Mouse (Mus musculus): Measurements from ENCODE around the gene B9d2.

The B9d2 gene

DNA sequence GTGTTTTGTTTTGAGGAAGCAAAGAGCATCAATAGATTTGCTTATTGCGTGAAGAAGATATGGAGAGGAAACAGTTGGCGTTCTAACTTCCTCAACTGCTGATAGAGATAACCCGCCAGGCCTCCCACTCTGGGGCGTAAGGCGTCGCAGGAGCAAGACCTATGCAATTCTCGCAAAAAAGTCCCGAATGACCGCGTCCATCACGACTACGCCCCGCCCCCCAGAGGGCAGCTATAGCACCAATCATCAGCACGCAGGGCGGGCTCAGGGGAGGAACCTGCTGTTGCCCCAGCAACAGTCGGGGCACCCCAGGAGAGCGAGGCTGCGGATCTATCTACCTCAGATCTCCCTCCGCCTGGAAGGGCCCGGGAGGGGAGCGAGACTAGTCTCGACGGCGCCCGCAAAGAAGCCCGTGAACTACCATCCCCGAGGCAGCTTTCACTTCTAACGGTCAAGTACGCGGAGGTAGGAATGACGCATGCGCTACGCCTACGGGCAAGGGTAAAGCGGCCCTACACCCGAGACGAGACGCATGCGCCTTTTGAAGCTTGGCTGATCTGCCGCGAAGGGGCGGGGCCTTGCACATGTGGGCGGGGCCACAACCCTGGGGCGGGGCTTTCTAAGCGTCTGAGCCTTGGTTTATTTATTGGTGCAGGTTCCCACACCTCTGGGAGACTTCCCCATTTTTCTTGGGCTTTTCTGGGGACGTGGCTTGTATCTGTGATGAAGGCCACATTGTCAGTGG, at the start of gene B9d2:
B9d2 (plus strand) TSS at position 267 of the 745 bp plus-strand sequence.
- DNase-seq (ENCODE audit: low read depth, low spot score), result peak; percentile 97

DNA sequence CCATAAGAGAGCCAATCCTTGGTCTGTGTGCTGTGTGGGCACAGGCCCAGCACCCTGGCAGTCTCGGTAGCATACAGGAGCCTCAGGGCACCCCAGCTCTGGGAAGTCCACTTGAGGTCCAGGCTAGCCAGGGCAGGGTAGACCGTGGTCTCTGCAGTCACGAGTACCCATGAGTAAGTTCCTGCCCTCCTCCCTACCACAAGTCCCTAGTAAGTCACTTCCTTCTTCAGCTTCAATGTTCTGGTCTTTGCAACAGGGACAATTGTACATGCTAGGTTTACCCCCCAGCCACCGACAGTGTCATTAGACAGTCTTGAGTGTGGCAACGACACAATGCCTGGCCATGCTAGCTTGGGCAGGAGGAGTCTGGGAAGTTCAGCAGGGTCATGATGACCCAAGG, 47.9 kb upstream of the B9d2 start:
- DNase-seq (ENCODE audit: low read depth, low spot score), result no peak

DNA sequence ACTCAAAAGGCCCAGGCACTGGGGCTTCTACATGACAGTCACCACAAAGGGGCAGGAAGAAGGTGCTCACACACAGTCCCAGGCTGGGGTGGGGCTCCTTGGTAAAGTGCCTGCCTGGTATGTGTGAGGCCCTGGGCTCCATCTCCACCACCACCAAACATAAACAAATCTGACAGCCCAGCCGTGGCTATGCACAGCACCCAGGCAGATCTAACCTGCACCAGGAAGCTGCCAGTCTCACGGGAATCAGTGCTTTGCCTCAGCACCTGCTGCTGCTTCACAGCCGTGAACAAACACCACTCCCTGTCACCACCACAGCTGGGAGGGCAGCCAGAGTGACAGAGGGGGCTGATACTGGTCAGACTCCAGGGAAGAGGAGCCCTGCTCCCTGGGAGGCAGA, 44.2 kb upstream of the B9d2 start:
- no peak for DNase-seq (ENCODE audit: low read depth, low spot score)

DNA sequence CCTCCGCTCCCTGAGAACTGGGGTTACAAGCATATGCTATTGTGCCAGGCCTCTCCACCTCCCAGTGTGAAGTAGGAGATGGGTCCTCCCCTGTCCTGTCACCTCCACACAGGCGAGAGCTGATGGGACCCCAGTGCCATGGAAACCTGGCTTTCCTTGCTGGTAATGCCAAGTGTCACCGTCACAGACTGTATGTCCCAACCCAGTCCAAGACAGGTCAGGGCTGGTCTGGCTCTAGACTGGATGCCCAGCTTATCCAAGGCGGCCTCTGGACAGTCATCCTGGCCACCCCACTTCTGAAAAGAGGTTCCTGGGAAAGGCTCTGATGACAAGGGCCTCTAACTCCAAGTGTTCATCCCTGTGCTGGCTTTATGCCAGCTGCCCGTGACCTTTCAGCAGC, 43.5 kb upstream of the B9d2 start:
- no peak for DNase-seq (ENCODE audit: low read depth, low spot score)

DNA sequence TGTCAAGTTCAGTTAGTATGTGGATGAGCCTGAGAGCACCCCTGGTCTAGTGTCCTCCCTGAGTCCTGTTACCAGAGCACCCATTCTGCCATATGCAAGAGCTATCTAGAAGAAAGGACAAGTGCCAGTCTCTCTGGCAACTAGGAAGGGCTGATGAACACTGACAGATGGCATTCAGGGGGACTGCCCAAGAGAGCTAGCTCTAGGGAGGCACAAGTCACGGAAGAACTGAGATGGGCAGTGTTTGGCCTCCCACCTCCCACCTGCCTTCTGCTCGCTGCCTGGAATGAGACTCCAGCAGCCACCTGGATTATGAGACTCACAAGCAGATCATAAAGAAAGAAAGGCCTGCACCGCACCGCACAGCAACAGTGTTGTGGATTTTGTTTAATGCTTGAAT, 40.8 kb upstream of the B9d2 start:
- no peak for DNase-seq (ENCODE audit: low read depth, low spot score)

DNA sequence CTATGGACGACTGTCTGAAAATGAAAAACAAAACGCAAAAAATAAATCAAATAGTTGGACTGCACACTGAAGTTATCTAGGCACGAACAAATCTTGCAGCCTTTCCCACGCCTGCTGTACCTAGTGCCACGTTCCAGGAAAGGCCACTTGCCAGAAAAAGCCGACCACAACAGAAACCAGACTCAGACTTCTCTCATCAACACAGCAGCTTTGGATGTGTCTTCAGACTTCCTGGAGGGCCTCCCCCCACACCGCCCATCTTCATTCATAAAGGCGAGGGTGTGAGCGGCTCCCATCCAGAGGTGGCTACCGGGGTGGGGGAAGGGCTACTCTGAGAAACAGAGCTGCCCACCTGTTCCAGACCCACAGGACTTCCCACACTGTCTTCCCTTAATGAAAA, 36.4 kb upstream of the B9d2 start:
- DNase-seq (ENCODE audit: low read depth, low spot score), result no peak

DNA sequence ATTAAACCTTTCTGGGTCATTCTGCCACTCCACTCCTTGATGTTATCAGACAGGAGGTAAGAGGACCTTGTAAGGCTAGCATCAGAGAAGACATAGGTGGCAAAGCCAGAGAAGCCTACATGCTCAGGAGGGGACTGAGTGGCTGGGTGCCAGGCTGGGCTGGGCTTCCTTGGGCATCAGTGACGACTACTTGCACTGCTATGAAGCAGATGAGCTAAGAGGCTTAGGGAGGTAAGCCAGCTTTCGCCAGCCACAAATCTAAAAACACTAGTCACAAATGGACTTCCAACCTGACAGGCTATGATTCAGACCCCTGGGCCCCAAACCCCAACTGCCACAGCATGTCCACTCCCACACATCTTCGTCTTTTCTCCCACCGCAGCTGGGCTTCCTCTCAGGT, 35.9 kb upstream of the B9d2 start:
- DNase-seq (ENCODE audit: low read depth, low spot score), result no peak

DNA sequence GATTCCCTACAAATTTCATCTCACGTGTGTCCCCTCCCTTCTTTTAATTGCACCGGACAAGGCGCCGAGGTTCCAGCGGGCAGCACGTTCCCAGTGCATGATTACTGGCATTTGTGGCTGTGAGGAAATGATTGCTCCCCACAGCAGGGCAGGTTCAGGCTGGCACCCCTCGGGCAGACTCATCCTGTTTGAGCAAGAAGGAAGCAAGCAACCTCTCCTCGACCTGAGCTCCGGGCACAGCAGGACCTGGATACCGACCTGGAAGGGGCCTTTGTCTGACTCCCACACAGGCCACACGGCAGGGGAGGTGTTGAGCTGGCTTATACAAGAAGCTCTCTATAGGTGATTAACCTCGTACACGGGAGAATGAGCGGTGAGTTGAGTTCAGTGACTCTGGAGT, 35.5 kb upstream of the B9d2 start:
- DNase-seq (ENCODE audit: low read depth, low spot score), result peak; percentile 48

DNA sequence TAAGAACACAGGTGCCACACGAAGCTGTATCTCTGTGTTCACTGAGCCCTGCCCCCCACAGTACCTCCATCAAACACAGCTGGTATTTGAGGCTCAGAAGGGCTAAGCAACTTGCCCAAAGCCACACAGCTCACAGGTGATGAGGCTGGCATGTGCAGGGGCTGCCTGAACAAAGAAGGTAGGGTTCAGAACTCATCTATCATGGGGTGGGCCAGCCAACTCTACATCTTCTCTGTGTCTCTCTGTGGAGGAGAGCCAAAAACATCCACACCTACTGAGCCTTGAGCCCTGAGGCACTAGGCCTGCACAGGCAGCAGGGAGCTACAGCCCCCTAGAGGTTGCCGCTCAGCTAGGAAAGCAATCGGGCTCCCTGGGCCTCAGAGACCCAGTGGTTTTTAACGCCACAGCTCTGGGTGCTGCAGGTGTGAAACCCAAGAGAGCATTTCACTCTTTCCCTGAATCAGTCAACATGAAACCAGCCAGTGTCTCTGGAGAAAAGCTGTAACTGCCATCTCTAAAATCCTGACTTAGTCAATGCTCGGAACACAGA, 32.9 kb upstream of the B9d2 start:
- DNase-seq (ENCODE audit: low read depth, low spot score), result peak; percentile 45

DNA sequence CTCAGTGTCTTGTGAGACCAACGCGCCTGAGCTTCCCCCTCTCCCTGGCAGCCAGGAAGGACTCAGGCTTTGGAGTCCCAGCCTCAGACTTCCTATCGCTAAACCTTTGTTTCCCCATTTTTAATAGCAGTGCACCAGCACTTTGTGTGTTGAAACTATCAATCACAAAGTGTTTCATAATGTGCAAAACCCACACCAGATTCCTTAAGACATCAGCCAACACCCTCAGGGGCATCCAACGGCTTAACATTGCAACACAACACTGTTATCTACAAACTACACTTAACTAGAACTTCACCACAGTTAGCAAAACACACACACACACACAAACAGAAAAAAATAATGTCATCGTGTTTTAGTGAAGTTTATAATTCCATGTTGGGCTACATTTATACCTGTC, 30.7 kb upstream of the B9d2 start:
- no peak for DNase-seq (ENCODE audit: low read depth, low spot score)

DNA sequence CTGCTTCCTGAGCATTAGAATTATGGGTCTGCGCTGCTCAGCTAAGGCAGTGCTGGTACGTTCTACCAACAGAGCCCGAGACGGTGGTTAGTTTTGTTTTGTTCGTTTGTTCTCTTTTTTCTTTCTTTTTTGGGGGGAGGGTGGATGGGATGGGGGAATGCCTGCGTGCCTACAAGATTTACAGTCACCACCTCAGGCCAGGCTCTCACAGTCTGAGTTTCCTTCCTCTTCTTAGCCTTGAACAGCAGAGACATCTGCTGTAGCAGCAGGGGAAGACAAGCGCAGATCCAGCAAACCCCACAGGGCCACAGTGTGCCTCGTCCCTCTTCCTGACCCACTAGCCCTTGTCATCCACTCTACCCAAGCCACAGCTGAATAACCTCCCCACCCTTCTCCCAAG, 29.3 kb upstream of the B9d2 start:
- DNase-seq (ENCODE audit: low read depth, low spot score), result peak; percentile 37

DNA sequence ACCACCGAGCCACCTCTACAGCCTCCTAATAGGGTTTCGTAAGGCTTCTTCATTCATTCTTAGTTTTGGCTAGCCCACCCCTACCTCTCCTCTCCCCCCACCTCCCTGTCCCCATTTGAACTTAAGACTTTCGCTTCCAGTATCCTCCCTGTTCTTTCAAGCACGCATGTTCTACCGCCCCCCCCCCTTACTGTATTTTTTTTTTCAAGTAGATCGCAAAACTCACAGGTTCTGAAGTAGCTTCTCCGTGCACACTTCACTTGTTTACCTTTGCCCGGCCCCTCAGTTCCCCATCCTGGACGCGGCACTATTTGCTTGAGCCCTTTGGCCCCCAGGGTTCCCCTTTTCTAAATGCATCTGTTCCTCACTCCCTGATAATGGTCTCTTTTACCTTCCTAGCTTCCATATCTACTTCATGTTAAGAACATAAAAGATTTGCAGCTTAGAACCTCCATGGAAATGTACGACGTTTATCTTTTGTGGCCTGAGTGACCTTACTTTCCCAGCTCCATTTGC, 28.3 kb upstream of the B9d2 start:
- no peak for DNase-seq (ENCODE audit: low read depth, low spot score)

DNA sequence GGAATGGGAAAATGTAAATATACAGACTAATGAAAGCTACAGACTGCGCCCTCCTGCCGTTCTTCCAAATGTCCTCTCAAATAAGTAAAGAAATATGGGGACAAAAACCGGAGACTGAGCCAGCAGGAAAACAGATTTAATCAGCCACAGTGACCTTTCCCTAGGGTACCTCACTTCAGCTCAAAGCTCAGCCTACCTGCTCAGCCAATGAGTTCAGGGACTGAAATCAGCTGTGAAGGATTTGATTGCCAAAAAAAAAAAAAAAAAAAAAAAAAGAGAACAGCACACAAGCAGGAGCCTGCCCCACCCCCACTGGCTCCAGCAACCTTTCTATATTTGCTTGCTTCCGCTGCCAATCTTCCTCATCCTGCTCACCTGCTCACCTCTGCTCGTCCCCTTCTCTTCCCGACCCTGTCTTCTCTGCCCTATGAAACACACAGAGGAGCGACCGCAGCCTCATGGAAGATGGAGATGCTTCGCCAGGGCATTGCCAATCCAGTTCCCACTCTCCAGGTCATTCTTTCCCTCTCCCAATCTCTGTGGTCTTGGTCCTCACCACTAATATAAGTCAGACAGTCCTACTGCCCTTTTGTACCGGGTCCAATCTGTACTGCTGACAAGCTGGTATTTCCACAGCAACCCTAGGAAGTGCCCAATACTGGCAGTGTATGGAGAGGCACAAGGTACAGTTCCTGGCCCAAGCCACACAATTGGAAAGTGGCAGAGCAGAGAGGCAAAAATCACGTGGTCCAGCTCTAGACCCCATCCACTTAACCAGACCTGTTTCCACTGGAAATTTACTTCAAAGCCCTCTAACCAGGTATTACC, 24.8 kb upstream of the B9d2 start:
- peak; percentile 97 for DNase-seq (ENCODE audit: low read depth, low spot score)

DNA sequence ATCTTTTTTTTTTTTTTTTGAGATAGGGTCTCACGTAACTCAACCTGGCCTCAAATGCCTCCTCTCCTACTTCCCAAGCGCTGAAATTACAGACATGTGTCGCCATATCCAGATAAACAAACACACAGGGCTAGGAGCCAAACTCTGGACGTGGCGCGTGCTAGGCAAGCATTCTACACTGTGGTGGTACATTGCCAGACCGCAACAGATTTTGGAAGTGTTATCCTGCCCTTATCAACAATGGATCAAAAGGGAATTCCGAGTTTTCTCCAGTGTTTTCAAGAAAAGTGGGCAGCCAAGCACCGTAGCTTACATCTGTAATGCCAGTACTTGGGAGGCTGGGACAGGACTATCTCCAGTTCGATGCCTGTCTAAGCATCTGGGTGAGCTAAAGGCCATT, 22.8 kb upstream of the B9d2 start:
- DNase-seq (ENCODE audit: low read depth, low spot score), result no peak

DNA sequence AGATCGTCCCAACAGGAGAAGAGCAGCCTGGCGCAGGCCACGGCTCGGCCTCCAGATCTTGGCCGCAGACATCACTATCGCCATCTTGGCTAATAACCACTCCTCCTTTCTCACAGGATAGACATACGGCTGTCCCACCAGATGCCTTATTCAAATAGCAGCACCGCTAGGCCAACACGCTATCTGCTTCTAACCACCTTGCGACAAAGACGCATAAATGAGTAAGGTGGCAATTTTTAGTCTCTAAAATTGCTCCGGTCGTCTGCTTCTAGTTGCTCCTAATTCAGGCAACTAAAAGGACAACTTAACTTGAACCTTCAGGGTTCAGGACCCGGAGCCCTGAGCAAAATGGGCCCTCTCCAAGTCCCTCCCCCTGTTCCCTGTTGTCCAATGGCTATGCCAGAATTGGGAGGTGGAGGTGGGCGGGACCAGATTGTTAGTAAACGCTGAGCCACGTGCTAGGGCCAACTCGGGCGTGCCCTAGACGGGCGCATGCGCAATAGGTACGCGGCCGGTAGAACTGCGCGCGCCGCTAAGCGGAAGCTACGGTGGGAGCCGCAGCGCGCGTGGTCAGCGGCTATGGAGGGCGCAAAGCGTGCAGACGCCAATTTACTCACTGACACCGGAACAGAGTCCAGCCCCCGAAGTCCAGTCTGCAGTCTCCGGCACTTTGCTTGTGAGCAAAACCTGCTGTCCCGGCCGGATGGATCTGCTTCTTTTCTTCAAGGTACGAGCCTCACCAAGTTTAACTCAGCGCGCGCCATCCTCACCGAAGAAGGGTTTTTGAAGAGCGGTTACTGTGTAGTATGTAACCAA, 21.7 kb upstream of the B9d2 start, which contains the start of the genes Bckdha and Exosc5:
Bckdha (minus strand) TSS at position 325 of the 816 bp plus-strand sequence.
Exosc5 (plus strand) TSS at position 508 of the 816 bp plus-strand sequence.
- DNase-seq (ENCODE audit: low read depth, low spot score), result peak; percentile 100

DNA sequence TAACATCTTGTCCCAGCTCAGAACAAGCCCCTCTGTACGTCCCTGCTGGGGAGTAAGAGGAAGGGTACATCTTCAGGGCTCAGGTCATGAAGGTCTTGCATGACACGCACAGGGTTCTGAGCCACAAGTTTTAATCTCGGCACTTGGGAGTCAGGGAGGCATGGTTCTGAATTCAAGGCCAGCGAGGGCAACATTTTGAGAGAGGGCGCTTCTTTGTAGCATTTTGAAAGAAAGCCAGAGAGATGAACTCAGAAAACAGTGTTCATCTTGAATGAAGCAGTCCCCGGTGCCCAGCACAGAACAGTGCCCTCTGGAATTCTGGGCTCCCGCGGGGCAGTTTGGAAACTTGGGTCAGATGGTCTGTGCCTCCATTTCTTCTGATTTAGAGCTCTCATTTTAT, 14.2 kb upstream of the B9d2 start:
- DNase-seq (ENCODE audit: low read depth, low spot score), result no peak

DNA sequence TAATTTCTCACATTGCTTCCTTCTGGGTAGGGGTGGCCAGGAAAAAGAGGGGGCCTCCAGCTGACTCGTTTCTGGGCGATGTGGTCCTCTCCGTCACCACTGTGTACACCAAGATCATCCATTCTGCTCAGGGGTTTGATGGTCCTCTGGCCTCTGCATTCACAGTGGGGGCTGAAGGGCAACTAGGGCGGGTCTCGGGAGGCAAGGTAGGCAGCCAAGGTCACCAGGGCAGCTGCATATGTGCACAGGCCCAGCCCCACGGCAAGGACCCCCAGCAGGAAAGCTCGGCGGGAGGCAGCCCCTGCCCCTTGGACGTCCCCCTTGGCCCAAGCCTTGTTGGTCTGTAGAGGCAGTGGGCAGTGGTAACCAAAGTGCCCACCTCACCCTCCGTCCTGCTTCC, 11.4 kb upstream of the B9d2 start:
- peak; percentile 62 for DNase-seq (ENCODE audit: low read depth, low spot score)

DNA sequence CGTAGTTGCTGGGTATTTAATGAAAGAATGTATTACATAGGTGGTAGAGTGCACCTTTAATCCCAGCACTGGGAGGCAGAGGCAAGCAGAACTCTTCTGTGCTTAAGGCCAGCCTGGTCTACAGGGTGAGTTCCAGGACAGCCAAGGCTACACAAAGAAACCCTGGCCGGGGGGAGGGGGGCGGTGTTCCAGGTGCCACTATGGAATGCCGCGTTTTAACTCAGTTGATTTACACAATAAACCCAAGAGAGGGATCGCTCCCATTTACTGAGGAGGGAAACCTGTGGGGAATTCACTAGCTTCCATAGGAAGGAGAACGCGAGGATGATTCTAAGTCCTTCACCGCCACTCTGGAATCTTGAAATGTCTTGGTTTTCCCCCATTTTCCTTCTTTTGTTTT, 10.9 kb upstream of the B9d2 start:
- DNase-seq (ENCODE audit: low read depth, low spot score), result peak; percentile 95

DNA sequence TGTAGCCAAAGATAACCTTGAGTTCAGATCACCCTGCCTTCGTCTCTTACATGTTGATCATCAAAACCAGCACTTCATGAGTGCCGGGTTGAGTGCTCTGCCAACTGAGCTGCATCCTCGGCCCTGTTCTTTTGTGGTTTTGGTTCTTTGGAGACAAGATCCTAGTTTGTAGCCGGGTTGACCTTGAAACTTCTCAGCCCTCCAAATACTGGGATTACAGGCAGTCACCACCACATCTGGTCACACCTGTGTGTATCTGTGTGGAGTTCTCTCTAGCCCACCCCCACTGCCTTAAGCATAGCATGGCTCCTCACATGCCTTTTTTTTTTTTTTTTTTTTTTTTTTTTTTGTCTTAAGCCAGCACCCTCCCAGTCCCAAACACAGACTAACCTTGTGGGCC, 10.5 kb upstream of the B9d2 start:
- DNase-seq (ENCODE audit: low read depth, low spot score), result peak; percentile 68

DNA sequence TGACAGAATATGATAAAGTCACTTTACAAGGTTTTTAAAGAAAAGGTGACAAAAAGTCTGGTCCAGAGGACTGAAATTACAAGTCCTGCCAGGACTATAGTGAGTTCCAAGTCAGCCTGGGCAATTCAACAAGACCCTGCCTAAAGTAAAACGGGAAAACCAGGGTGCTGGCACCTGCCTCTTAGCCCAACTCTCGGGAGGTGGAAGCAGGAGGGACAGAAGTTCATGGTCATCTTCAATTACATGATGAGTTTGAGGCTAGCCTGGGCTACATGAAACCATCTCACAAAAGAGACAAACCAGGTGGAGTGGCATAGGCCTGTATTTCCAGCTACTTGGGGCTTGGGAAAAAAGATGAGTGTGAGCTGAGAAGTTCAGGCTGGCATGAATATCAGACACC, 8.9 kb upstream of the B9d2 start:
- no peak for DNase-seq (ENCODE audit: low read depth, low spot score)

DNA sequence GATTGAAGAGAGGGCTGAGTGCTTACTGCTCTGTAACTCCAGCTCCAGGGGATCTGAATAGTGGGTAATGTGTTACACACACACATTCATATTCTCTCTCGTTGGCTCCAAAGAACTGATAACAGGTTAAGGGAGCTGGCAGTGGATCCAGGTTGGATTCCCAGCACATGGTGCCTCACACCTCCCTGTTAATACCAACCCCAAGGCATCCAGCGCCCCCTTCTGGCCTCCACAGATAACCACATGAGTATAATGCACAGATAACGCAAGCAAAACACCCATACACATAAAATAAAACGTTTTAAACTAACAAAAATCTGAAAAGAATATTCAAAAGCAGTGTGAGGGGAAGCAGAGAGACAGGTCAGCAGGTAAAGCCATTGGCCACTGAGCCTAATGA, 8.1 kb upstream of the B9d2 start:
- peak; percentile 85 for DNase-seq (ENCODE audit: low read depth, low spot score)

DNA sequence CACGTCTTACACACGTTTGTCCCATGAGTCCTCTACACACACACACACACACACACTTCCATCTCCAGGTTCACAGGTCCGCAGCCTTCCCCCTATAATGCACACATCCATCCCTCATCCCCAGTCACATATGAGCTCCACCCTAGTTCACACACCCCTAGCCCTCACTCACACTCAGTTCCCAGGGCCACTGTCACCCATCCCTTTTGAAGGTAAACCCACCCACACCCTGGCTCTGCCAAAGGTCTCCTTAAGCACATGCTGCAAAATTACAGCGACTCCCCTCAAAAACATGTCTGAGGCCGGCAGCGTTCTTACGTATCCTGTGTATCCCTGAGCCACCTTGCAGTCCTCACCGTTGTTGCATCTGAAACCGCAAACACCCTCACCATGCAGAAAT, 6.3 kb upstream of the B9d2 start:
- DNase-seq (ENCODE audit: low read depth, low spot score), result no peak

All from R1 (cell line).